Mouse (Mus musculus) forebrain, embryonic 13.5 days (tissue): ENCODE results near the gene Nav2. TPM values are rescaled to one million over a fixed set of nuclear protein-coding genes. Genes with fewer than 3 reads are reported as not detected.

Experiments used
- ATAC-seq: fragments of 200-750 bp; cut with Nextera tagmentation; 2 replicates; pipeline ENCODE4 v1.8.0; 2017
- H3K27ac ChIP-seq: fragments of 300-500 bp; sonication (generic); 2 replicates; pipeline ENCODE4 v1.5.1; 2015; ENCODE audit warnings: inconsistent platforms, mild to moderate bottlenecking, moderate library complexity
- H3K27me3 ChIP-seq: fragments of 300-500 bp; sonication (generic); 2 replicates; pipeline ENCODE4 v1.6.1; 2015; ENCODE audit warnings: mild to moderate bottlenecking, inconsistent platforms
- H3K36me3 ChIP-seq: fragments of 300-500 bp; sonication (generic); 2 replicates; pipeline ENCODE4 v1.6.1; 2015; ENCODE audit warnings: mild to moderate bottlenecking, inconsistent platforms; ENCODE audit not compliant: poor library complexity, severe bottlenecking
- H3K4me1 ChIP-seq: fragments of 300-500 bp; sonication (generic); 2 replicates; pipeline ENCODE4 v1.6.1; 2015; ENCODE audit warnings: inconsistent platforms
- H3K4me2 ChIP-seq: fragments of 300-500 bp; sonication (generic); 2 replicates; pipeline ENCODE4 v1.6.1; 2015; ENCODE audit warnings: inconsistent platforms, mild to moderate bottlenecking, moderate library complexity
- H3K4me3 ChIP-seq: fragments of 300-500 bp; sonication (generic); 2 replicates; pipeline ENCODE4 v1.5.1; 2015; ENCODE audit warnings: mild to moderate bottlenecking, inconsistent platforms
- H3K9ac ChIP-seq: fragments of 300-500 bp; sonication (generic); 2 replicates; pipeline ENCODE4 v1.6.1; 2015; ENCODE audit warnings: mild to moderate bottlenecking, inconsistent platforms
- H3K9me3 ChIP-seq: fragments of 300-500 bp; sonication (generic); replicated peaks from 2 replicates; pipeline ENCODE4 v1.6.1; 2016; ENCODE audit warnings: inconsistent platforms
- WGBS: fragments of 180-500 bp; shearing (Covaris S2); methylation state at CpG from one replicate; pipeline ENCODE4 v1.1.7; 2015; 5-methylcytosine and 5-hydroxymethylcytosine counted together
- polyA plus RNA-seq: library from polyadenylated mRNA; unstranded; fragments of >200 nt; fragmentation: Nextera tagmentation; extraction: Ambion mirVana; gene quantifications from 2 replicates; pipeline ENCODE4 v1.2.1, GENCODE M21; 2015

Nav2 gene
- polyA plus RNA-seq, 1 experiment from 2014 or later: 11.2 TPM

- Histone ChIP-seq H3K4me2 (no peak overlapping the region), H3K27ac (peak overlapping the region; percentile 85; the same call in 1 of the 2 replicates), H3K27me3 (no peaks in the 10 kb centered on the region), H3K4me3 (no peak overlapping the region), H3K9me3 (no peaks in the 10 kb centered on the region), H3K4me1 (peaks cover 37% of the 10 kb centered on the region), H3K9ac (no peak overlapping the region), H3K36me3 (no peaks in the 10 kb centered on the region)
- ATAC-seq: no peak; the same call in 1 of the 2 replicates
- 81% methylated on average over 6 of the region's 6 CpGs for WGBS
Observed at GRCm38 (mm10) chr7:49494654-49495053, 586.1 kb downstream of the Nav2 start.

- Histone ChIP-seq H3K27me3 (no peaks in the 10 kb centered on the region), H3K27ac (peak overlapping the region; percentile 85), H3K4me3 (no peak overlapping the region), H3K36me3 (no peaks in the 10 kb centered on the region), H3K4me2 (no peak overlapping the region), H3K9ac (no peak overlapping the region), H3K9me3 (no peaks in the 10 kb centered on the region), H3K4me1 (peaks cover 35% of the 10 kb centered on the region)
- peak; percentile 71 for ATAC-seq
- 4% methylated on average over 11 of the region's 11 CpGs for WGBS
Observed at GRCm38 (mm10) chr7:49496111-49496510, 587.6 kb downstream of the Nav2 start.

GRCm38 (mm10) chr7:49496766-49497425 lies 588.4 kb downstream of the Nav2 start:
- no peaks in the 10 kb centered on the region for H3K27me3 ChIP-seq
- no peak overlapping the region for H3K9ac ChIP-seq
- WGBS: 22% methylated on average over 13 of the region's 13 CpGs
- H3K4me2 ChIP-seq: peak overlapping the region; percentile 22
- ATAC-seq: peak; percentile 50
- H3K9me3 ChIP-seq: no peaks in the 10 kb centered on the region
- H3K36me3 ChIP-seq: no peaks in the 10 kb centered on the region
- H3K4me3 ChIP-seq: no peak overlapping the region
- peak overlapping the region; percentile 85 for H3K27ac ChIP-seq
- H3K4me1 ChIP-seq: peaks cover 34% of the 10 kb centered on the region

- no peak; the same call in 1 of the 2 replicates for ATAC-seq
- Histone ChIP-seq H3K4me3 (no peak overlapping the region), H3K27ac (peak overlapping the region; percentile 85; the same call in 1 of the 2 replicates), H3K36me3 (no peaks in the 10 kb centered on the region), H3K27me3 (no peaks in the 10 kb centered on the region), H3K9me3 (no peaks in the 10 kb centered on the region), H3K9ac (no peak overlapping the region), H3K4me2 (no peak overlapping the region; the same call in 1 of the 2 replicates), H3K4me1 (peaks cover 34% of the 10 kb centered on the region)
- WGBS: 57% methylated on average over 4 of the region's 4 CpGs
Observed at GRCm38 (mm10) chr7:49497426-49497892, 588.9 kb downstream of the Nav2 start.

- ATAC-seq: no peak
- peaks cover 41% of the 10 kb centered on the region for H3K4me1 ChIP-seq
- no peak overlapping the region for H3K27ac ChIP-seq
- WGBS: 87% methylated on average over 6 of the region's 6 CpGs
- no peak overlapping the region for H3K4me3 ChIP-seq
- H3K4me2 ChIP-seq: no peak overlapping the region
- no peaks in the 10 kb centered on the region for H3K9me3 ChIP-seq
- no peak overlapping the region for H3K9ac ChIP-seq
- 0 out of 2 replicates have a peak, but pooled peaks cover 2% of the 10 kb centered on the region for H3K27me3 ChIP-seq
- H3K36me3 ChIP-seq: no peaks in the 10 kb centered on the region
Observed at GRCm38 (mm10) chr7:49499598-49499997, 591.1 kb downstream of the Nav2 start.

- ATAC-seq: no peak
- Histone ChIP-seq H3K4me3 (no peak overlapping the region), H3K4me1 (peaks cover 36% of the 10 kb centered on the region), H3K9me3 (no peaks in the 10 kb centered on the region), H3K4me2 (no peak overlapping the region), H3K9ac (no peak overlapping the region), H3K27ac (no peak overlapping the region), H3K27me3 (0 out of 2 replicates have a peak, but pooled peaks cover 2% of the 10 kb centered on the region), H3K36me3 (no peaks in the 10 kb centered on the region)
- WGBS: 88% methylated on average over 5 of the region's 5 CpGs
Observed at GRCm38 (mm10) chr7:49500916-49501315, 592.4 kb downstream of the Nav2 start.

- Histone ChIP-seq H3K9ac (no peak overlapping the region), H3K27me3 (0 out of 2 replicates have a peak, but pooled peaks cover 2% of the 10 kb centered on the region), H3K4me3 (no peak overlapping the region), H3K36me3 (no peaks in the 10 kb centered on the region), H3K4me1 (peaks cover 16% of the 10 kb centered on the region), H3K9me3 (no peaks in the 10 kb centered on the region), H3K4me2 (no peak overlapping the region), H3K27ac (no peak overlapping the region)
- 67% methylated on average over 8 of the region's 8 CpGs for whole genome bisulfite sequencing
- ATAC-seq: no peak
Observed at GRCm38 (mm10) chr7:49503419-49503818, 594.9 kb downstream of the Nav2 start.

GRCm38 (mm10) chr7:49503881-49504280 lies 595.4 kb downstream of the Nav2 start:
- Histone ChIP-seq H3K27ac (no peak overlapping the region), H3K36me3 (no peaks in the 10 kb centered on the region), H3K9ac (no peak overlapping the region), H3K4me1 (peaks cover 16% of the 10 kb centered on the region), H3K27me3 (0 out of 2 replicates have a peak, but pooled peaks cover 2% of the 10 kb centered on the region), H3K9me3 (no peaks in the 10 kb centered on the region), H3K4me2 (no peak overlapping the region), H3K4me3 (no peak overlapping the region)
- WGBS: 34% methylated on average over 2 of the region's 2 CpGs
- ATAC-seq: no peak

GRCm38 (mm10) chr7:49504297-49504696 lies 595.8 kb downstream of the Nav2 start:
- 2% methylated on average over 3 of the region's 3 CpGs for WGBS
- H3K4me1 ChIP-seq: peaks cover 16% of the 10 kb centered on the region
- H3K36me3 ChIP-seq: no peaks in the 10 kb centered on the region
- H3K9me3 ChIP-seq: no peaks in the 10 kb centered on the region
- 0 out of 2 replicates have a peak, but pooled peaks have one; percentile 28 for ATAC-seq
- no peak overlapping the region for H3K4me3 ChIP-seq
- no peak overlapping the region for H3K27ac ChIP-seq
- H3K4me2 ChIP-seq: no peak overlapping the region; the same call in 1 of the 2 replicates
- 0 out of 2 replicates have a peak, but pooled peaks cover 2% of the 10 kb centered on the region for H3K27me3 ChIP-seq
- no peak overlapping the region for H3K9ac ChIP-seq

GRCm38 (mm10) chr7:49505024-49505423 lies 596.5 kb downstream of the Nav2 start:
- 17% methylated on average over 2 of the region's 3 CpGs for WGBS
- no peaks in the 10 kb centered on the region for H3K9me3 ChIP-seq
- H3K27ac ChIP-seq: no peak overlapping the region
- no peak overlapping the region for H3K9ac ChIP-seq
- H3K4me3 ChIP-seq: no peak overlapping the region
- H3K36me3 ChIP-seq: no peaks in the 10 kb centered on the region
- H3K4me1 ChIP-seq: peaks cover 16% of the 10 kb centered on the region
- no peak overlapping the region for H3K4me2 ChIP-seq
- no peak for ATAC-seq
- 0 out of 2 replicates have a peak, but pooled peaks cover 2% of the 10 kb centered on the region for H3K27me3 ChIP-seq

- 0 out of 2 replicates have a peak, but pooled peaks cover 2% of the 10 kb centered on the region for H3K27me3 ChIP-seq
- H3K4me3 ChIP-seq: no peak overlapping the region
- H3K4me2 ChIP-seq: no peak overlapping the region
- H3K9me3 ChIP-seq: no peaks in the 10 kb centered on the region
- H3K27ac ChIP-seq: no peak overlapping the region
- peaks cover 16% of the 10 kb centered on the region for H3K4me1 ChIP-seq
- WGBS: 66% methylated on average over 12 of the region's 12 CpGs
- ATAC-seq: no peak
- H3K36me3 ChIP-seq: no peaks in the 10 kb centered on the region
- no peak overlapping the region for H3K9ac ChIP-seq
Observed at GRCm38 (mm10) chr7:49506085-49506820, 597.7 kb downstream of the Nav2 start.

GRCm38 (mm10) chr7:49507943-49508506 lies 599.5 kb downstream of the Nav2 start:
- Histone ChIP-seq H3K4me1 (peaks cover 16% of the 10 kb centered on the region), H3K36me3 (no peaks in the 10 kb centered on the region), H3K27ac (no peak overlapping the region), H3K4me3 (no peak overlapping the region), H3K4me2 (no peak overlapping the region), H3K9ac (no peak overlapping the region), H3K9me3 (no peaks in the 10 kb centered on the region), H3K27me3 (0 out of 2 replicates have a peak, but pooled peaks cover 2% of the 10 kb centered on the region)
- 90% methylated on average over 7 of the region's 7 CpGs for WGBS
- no peak for ATAC-seq
